Mouse (Mus musculus) cerebellum, adult 9-10 months (tissue): ENCODE measurements around the gene Smim6.

Experiments used
- DNase-seq: peaks from one replicate; pipeline ENCODE4 v3.0.0; 2022

Gene Smim6

GRCm38 (mm10) chr11:115911632-115912376 is at the start of gene Smim6:
Gene Smim6 (plus strand): TSS chr11:115912017.
- DNase-seq, result no peak

GRCm38 (mm10) chr11:115863895-115864294 is 47.9 kb upstream of the Smim6 start:
- no peak for DNase-seq

GRCm38 (mm10) chr11:115869393-115869792 is 42.4 kb upstream of the Smim6 start:
- no peak for DNase-seq

- no peak for DNase-seq
Observed at GRCm38 (mm10) chr11:115872437-115872836, 39.4 kb upstream of the Smim6 start.

GRCm38 (mm10) chr11:115875935-115876334 is 35.9 kb upstream of the Smim6 start:
- no peak for DNase-seq

- no peak for DNase-seq
Observed at GRCm38 (mm10) chr11:115876438-115876837, 35.4 kb upstream of the Smim6 start.

- DNase-seq, result no peak
Observed at GRCm38 (mm10) chr11:115877174-115877755, 34.6 kb upstream of the Smim6 start.

GRCm38 (mm10) chr11:115878071-115878470 is 33.7 kb upstream of the Smim6 start:
- no peak for DNase-seq

GRCm38 (mm10) chr11:115881002-115881401 is 30.8 kb upstream of the Smim6 start:
- DNase-seq, result no peak

- DNase-seq, result no peak
Observed at GRCm38 (mm10) chr11:115883251-115883650, 28.6 kb upstream of the Smim6 start.

- no peak for DNase-seq
Observed at GRCm38 (mm10) chr11:115884361-115884760, 27.5 kb upstream of the Smim6 start.

- DNase-seq, result no peak
Observed at GRCm38 (mm10) chr11:115885281-115885680, 26.5 kb upstream of the Smim6 start.

- no peak for DNase-seq
Observed at GRCm38 (mm10) chr11:115886446-115886845, 25.4 kb upstream of the Smim6 start.

- DNase-seq, result no peak
Observed at GRCm38 (mm10) chr11:115888020-115888419, 23.8 kb upstream of the Smim6 start.

- DNase-seq, result no peak
Observed at GRCm38 (mm10) chr11:115889159-115889558, 22.7 kb upstream of the Smim6 start.

- DNase-seq, result no peak
Observed at GRCm38 (mm10) chr11:115892213-115892612, 19.6 kb upstream of the Smim6 start.

- no peak for DNase-seq
Observed at GRCm38 (mm10) chr11:115893071-115893470, 18.7 kb upstream of the Smim6 start.

- DNase-seq, result peak; percentile 33
Observed at GRCm38 (mm10) chr11:115894755-115895520, 16.9 kb upstream of the Smim6 start.

- no peak for DNase-seq
Observed at GRCm38 (mm10) chr11:115898446-115898845, 13.4 kb upstream of the Smim6 start.

GRCm38 (mm10) chr11:115898886-115899285 is 12.9 kb upstream of the Smim6 start:
- peak; percentile 89 for DNase-seq

GRCm38 (mm10) chr11:115899486-115900266 is 12.1 kb upstream of the Smim6 start, which contains the start of gene Smim5:
Gene Smim5 (plus strand): TSS chr11:115899966.
- no peak for DNase-seq

GRCm38 (mm10) chr11:115900561-115901337 is 11.1 kb upstream of the Smim6 start:
- DNase-seq, result no peak
